Mouse (Mus musculus) cerebellum, adult 11-12 months (tissue): ENCODE results near the gene Dpp7.

ENCODE experiments used
- DNase-seq: peaks from one replicate; pipeline ENCODE4 v3.0.0; 2022

Dpp7 gene

DNA sequence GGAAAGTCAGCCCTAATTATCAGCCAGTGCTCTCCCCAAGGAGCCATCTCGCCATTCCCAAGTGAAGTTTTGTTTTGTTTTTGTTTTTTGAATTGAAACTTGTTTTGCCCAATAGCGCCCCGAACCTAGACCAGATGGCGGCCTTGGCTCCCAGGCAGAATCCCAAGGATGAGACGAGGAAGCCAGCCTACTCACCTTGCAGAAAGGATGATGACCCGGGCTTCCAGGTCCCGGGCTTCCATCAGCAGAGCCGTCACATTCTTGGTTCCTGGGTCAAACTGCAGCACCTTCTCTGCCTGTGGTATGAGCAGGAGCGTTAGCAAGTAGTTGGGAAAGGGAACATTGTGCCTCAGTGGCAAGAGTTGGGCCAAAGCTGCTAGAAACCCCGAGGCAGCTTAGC is 46.0 kb downstream of the Dpp7 start:
- no peak for DNase-seq

DNA sequence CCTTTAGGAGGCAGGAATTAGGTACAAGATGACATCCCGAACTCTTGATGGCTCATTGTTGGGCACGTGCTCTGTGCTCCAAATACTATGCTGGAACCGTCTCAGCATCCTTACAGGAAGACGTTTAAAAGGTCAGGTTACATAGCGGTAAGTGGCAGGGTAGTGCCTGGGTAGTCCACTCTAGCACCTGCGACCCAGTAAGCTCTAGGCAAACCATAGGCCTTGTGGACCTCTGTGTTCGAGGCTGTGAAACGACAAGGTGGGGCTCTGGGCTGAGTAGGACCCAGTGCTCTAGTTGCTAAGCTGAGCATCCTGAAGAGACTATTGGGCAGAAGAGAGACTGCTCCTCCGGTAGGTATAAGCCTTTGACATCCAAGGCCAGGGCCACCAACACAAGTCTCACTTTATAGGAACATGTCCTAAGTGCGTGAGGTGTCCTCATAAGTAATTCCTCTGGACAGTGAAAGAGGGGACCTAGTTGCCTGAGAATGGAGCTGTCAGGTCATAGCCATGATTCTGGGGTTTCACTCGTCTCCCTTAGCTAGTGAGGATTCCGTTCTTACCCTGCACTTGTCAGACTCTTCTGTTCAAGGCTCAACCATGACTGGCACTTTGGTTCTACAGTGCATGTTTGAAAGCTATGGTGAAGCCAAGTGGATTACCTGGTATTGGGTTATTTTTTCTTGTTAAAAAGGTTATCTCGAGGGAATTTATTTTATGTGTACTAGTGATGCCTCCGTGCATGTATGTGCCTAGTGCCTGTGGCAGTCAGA is 50.4 kb downstream of the Dpp7 start:
- DNase-seq: no peak

DNA sequence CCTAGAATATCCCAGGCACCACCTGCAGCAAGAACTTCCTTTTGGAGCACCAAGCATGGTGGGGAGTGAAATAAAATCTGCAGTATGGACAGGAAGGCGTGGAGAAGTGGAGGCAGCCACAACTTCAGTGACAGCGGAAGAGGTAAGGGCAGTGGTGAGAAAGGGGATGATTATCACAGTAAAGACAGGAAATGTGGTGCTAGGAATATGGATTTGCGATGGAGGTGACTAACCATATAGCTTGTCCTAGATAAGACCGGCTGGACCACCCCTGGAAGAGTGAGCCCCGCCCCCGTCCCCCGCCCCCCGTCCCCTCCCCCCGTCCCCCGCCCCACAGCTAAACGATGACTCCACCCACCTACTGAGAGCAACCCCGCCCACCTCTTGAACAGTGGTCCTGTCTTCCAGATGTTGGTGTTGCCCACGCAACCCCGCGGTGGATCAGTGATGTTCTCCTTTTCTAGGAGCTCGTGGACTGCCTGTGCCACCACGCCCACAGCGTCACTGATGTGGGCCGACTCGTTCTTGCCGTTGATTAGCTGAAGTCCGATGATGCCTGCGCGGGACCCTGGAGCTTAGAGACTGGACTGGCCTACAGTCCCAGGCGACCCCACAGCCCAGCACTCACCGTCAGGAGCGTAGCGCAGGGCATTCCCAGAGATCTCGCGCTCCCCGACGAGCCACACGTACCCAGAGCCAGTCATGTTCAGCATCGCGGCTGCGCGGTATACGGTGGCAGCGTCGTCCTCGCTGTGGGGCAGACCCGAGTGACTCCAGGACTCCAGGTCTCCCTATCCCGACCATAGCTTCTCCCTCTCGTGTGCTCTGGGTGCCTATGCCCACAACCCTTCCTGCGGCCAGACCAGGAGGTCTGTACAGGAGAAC is 51.3 kb downstream of the Dpp7 start:
- peak; percentile 51 for DNase-seq

DNA sequence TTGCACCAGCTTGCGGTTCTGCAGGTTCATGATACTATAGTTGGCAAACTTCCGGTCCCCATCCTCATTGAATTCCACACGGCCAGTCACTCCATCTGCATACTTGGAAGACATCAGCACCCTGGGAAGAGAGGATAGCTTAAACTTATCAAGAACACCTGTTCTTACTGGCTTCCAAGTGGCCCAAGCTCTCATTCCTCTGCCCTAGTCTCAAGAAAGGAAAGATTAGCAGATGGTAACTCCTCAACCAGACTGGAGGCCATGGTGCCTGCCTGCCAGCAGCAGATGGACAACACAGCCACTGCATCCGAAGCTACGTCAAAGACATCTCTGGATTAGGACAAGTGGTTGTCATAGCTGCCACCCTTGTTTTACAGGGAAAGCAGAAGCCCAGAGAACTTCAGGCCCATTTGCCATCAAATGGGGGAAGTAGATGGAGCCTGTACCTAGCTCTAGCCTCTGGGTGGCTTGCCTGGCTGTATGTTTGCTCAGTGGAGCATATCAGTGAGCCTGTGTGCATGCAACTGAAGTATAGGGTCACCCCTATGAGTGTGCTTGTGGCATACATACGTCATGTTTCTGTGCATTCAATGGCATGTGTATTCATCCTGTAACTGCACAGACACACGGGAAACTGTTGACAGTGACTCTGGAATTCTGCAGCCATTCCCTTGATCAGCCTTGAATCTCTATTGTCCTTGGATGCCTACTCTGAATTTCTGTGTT is 52.1 kb downstream of the Dpp7 start:
- peak; percentile 90 for DNase-seq

DNA sequence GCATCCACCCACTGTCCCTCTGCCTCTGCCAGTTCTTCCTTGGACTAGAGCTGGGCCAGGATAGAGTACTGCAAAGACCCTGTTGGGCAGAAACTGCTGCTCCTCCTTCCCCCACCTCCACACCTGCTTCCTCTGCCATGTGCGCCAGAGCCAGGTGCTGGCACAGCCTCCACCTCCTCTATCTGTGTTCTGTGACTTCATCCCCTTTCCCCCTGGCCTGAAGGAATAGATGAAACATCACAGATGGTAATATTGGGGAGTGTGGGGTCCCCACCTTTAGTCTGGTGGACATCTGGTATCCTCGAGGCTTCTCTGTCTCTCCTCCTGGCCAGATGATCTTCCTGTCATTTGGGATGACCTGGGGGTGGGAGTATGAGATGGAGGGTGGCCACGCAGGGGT is 52.7 kb downstream of the Dpp7 start:
- DNase-seq: no peak
